Mouse (Mus musculus): Measurements from ENCODE around the gene AI661453.

AI661453 gene

GRCm38 (mm10) chr17:47441296-47442051 lies 5.1 kb downstream of the AI661453 start:
- DNase-seq = no peak

- DNase-seq = no peak
Observed at GRCm38 (mm10) chr17:47442271-47442670, 5.9 kb downstream of the AI661453 start.

GRCm38 (mm10) chr17:47444113-47444512 lies 7.7 kb downstream of the AI661453 start:
- no peak for DNase-seq

- no peak for DNase-seq
Observed at GRCm38 (mm10) chr17:47445518-47445917, 9.1 kb downstream of the AI661453 start.

- no peak for DNase-seq
Observed at GRCm38 (mm10) chr17:47446025-47446424, 9.6 kb downstream of the AI661453 start.

GRCm38 (mm10) chr17:47446561-47446960 lies 10.1 kb downstream of the AI661453 start:
- DNase-seq = no peak

GRCm38 (mm10) chr17:47448523-47449372 lies 12.3 kb downstream of the AI661453 start:
- DNase-seq = no peak

- no peak for DNase-seq
Observed at GRCm38 (mm10) chr17:47449432-47449831, 13.0 kb downstream of the AI661453 start.

- DNase-seq = no peak
Observed at GRCm38 (mm10) chr17:47450239-47450638, 13.8 kb downstream of the AI661453 start.

- DNase-seq = no peak
Observed at GRCm38 (mm10) chr17:47450880-47451565, 14.6 kb downstream of the AI661453 start.

- no peak for DNase-seq
Observed at GRCm38 (mm10) chr17:47452886-47453285, 16.5 kb downstream of the AI661453 start.

- peak; percentile 63 for DNase-seq
Observed at GRCm38 (mm10) chr17:47454675-47455074, 18.3 kb downstream of the AI661453 start.

- no peak for DNase-seq
Observed at GRCm38 (mm10) chr17:47458310-47458709, 21.9 kb downstream of the AI661453 start.

GRCm38 (mm10) chr17:47458936-47459335 lies 22.5 kb downstream of the AI661453 start:
- no peak for DNase-seq

- no peak for DNase-seq
Observed at GRCm38 (mm10) chr17:47459341-47459919, 23.0 kb downstream of the AI661453 start.

- DNase-seq = no peak
Observed at GRCm38 (mm10) chr17:47461688-47462087, 25.3 kb downstream of the AI661453 start.

GRCm38 (mm10) chr17:47462209-47462608 lies 25.8 kb downstream of the AI661453 start:
- DNase-seq = no peak

GRCm38 (mm10) chr17:47462728-47463388 lies 26.4 kb downstream of the AI661453 start:
- peak; percentile 36 for DNase-seq

- DNase-seq = no peak
Observed at GRCm38 (mm10) chr17:47464248-47464965, 28.0 kb downstream of the AI661453 start.

- no peak for DNase-seq
Observed at GRCm38 (mm10) chr17:47465016-47465415, 28.6 kb downstream of the AI661453 start.

GRCm38 (mm10) chr17:47466284-47466683 lies 29.9 kb downstream of the AI661453 start:
- no peak for DNase-seq

GRCm38 (mm10) chr17:47467659-47468058 lies 31.2 kb downstream of the AI661453 start:
- no peak for DNase-seq

Data from thymus, postnatal 4 days (tissue).